Mouse (Mus musculus) spleen, adult 2 months (tissue): ENCODE measurements around the gene Gramd4. TPM values are rescaled to one million over a fixed set of nuclear protein-coding genes. Genes with fewer than 3 reads are reported as not detected.

Source experiments
- DNase-seq, 2 experiments: peaks; one replicate each; pipeline versions ENCODE4 v3.0.0 to v3.0.0-alpha.2; 2012 to 2021; ENCODE audit warnings: low spot score in 2 of 2, low read depth in 1 of 2
- H3K27ac ChIP-seq: fragments of 200-500 bp; 2 replicates; pipeline ENCODE4 v1.5.1; 2012; ENCODE audit warnings: low read length, inconsistent platforms; ENCODE audit not compliant: insufficient read depth
- H3K27me3 ChIP-seq: fragments of 200-500 bp; 2 replicates; pipeline ENCODE4 v1.6.1; 2012; ENCODE audit warnings: mild to moderate bottlenecking, moderate library complexity, low read length, inconsistent platforms; ENCODE audit not compliant: control insufficient read depth, insufficient read depth
- H3K36me3 ChIP-seq: fragments of 200-500 bp; 2 replicates; pipeline ENCODE4 v1.6.1; 2012; ENCODE audit warnings: mild to moderate bottlenecking, low read length, inconsistent platforms; ENCODE audit not compliant: control insufficient read depth, insufficient read depth
- H3K4me1 ChIP-seq: fragments of 200-500 bp; 2 replicates; pipeline ENCODE4 v1.6.1; 2011; ENCODE audit warnings: inconsistent platforms; ENCODE audit not compliant: control insufficient read depth, insufficient read depth, insufficient read length
- H3K4me3 ChIP-seq: fragments of 200-500 bp; 2 replicates; pipeline ENCODE4 v1.5.1; 2011; ENCODE audit warnings: mild to moderate bottlenecking, inconsistent platforms; ENCODE audit not compliant: insufficient read depth, insufficient read length; ENCODE audit errors: extremely low read depth
- CTCF ChIP-seq: fragments of 200-500 bp; IDR thresholded peaks from 2 replicates; pipeline ENCODE4 v1.5.1; 2011; ENCODE audit warnings: mild to moderate bottlenecking, inconsistent platforms; ENCODE audit not compliant: insufficient read depth, insufficient read length, insufficient replicate concordance; ENCODE audit errors: extremely low read depth
- POLR2A ChIP-seq: fragments of 200-500 bp; IDR thresholded peaks from 2 replicates; pipeline ENCODE4 v1.6.1; 2011; ENCODE audit warnings: low read depth, low read length, inconsistent platforms
- WGBS: fragments of 180-500 bp; shearing (Covaris S2); methylation state at CpG from one replicate; pipeline ENCODE4 v1.1.7; 2018; 5-methylcytosine and 5-hydroxymethylcytosine counted together
- polyA plus RNA-seq: library from polyadenylated mRNA; depleted of rRNA; stranded (reverse); fragments of >200 nt; gene quantifications from 2 replicates; pipeline ENCODE4 v1.2.3, GENCODE M21; 2012

The Gramd4 gene
- polyA plus RNA-seq, 1 experiment: 36.2 TPM

- H3K4me3 ChIP-seq: no peak overlapping the region
- 91% methylated on average over 7 of the region's 7 CpGs for WGBS
- no peaks in the 10 kb centered on the region for H3K4me1 ChIP-seq
- H3K27ac ChIP-seq: no peak overlapping the region
- no peaks in the 10 kb centered on the region for H3K27me3 ChIP-seq
- TF ChIP-seq CTCF: no peak
- TF ChIP-seq POLR2A: no peak
- no peak for DNase-seq
- peaks cover 70% of the 10 kb centered on the region for H3K36me3 ChIP-seq
Observed at GRCm38 (mm10) chr15:86145046-86145445, 87.6 kb downstream of the Gramd4 start.

- no peak for DNase-seq
- Histone ChIP-seq H3K4me1 (no peaks in the 10 kb centered on the region), H3K27ac (no peak overlapping the region), H3K27me3 (no peaks in the 10 kb centered on the region), H3K4me3 (no peak overlapping the region), H3K36me3 (peaks cover 68% of the 10 kb centered on the region)
- 92% methylated on average over 8 of the region's 8 CpGs for WGBS
- TF ChIP-seq CTCF (no peak), POLR2A (no peak)
Observed at GRCm38 (mm10) chr15:86146922-86147321, 89.4 kb downstream of the Gramd4 start.

- no peak overlapping the region for H3K27ac ChIP-seq
- H3K36me3 ChIP-seq: peaks cover 62% of the 10 kb centered on the region
- H3K4me1 ChIP-seq: no peaks in the 10 kb centered on the region
- 93% methylated on average over 4 of the region's 4 CpGs for WGBS
- H3K27me3 ChIP-seq: no peaks in the 10 kb centered on the region
- TF ChIP-seq POLR2A: no peak
- TF ChIP-seq CTCF: no peak
- DNase-seq: no peak
- no peak overlapping the region for H3K4me3 ChIP-seq
Observed at GRCm38 (mm10) chr15:86150593-86150992, 93.1 kb downstream of the Gramd4 start.

- Histone ChIP-seq H3K4me3 (no peak overlapping the region), H3K4me1 (no peaks in the 10 kb centered on the region), H3K36me3 (peaks cover 50% of the 10 kb centered on the region), H3K27ac (no peak overlapping the region), H3K27me3 (no peaks in the 10 kb centered on the region)
- no peak for DNase-seq
- 88% methylated on average over 12 of the region's 12 CpGs for WGBS
- TF ChIP-seq POLR2A (no peak), CTCF (no peak)
Observed at GRCm38 (mm10) chr15:86153481-86153960, 96.0 kb downstream of the Gramd4 start.

- H3K4me1 ChIP-seq: no peaks in the 10 kb centered on the region
- TF ChIP-seq POLR2A (no peak), CTCF (no peak)
- peaks cover 42% of the 10 kb centered on the region for H3K36me3 ChIP-seq
- no peak overlapping the region for H3K4me3 ChIP-seq
- H3K27ac ChIP-seq: no peak overlapping the region
- no peaks in the 10 kb centered on the region for H3K27me3 ChIP-seq
- DNase-seq: no peak
- WGBS: 87% methylated on average over 5 of the region's 5 CpGs
Observed at GRCm38 (mm10) chr15:86156492-86156891, 99.0 kb downstream of the Gramd4 start.

- no peaks in the 10 kb centered on the region for H3K27me3 ChIP-seq
- DNase-seq: no peak
- WGBS: 85% methylated on average over 16 of the region's 16 CpGs
- TF ChIP-seq POLR2A: no peak
- TF ChIP-seq CTCF: no peak
- H3K4me1 ChIP-seq: no peaks in the 10 kb centered on the region
- peaks cover 44% of the 10 kb centered on the region for H3K36me3 ChIP-seq
- no peak overlapping the region for H3K4me3 ChIP-seq
- H3K27ac ChIP-seq: no peak overlapping the region
Observed at GRCm38 (mm10) chr15:86159093-86159492, 101.6 kb downstream of the Gramd4 start.

GRCm38 (mm10) chr15:86159719-86160118 lies 102.2 kb downstream of the Gramd4 start:
- Histone ChIP-seq H3K4me1 (no peaks in the 10 kb centered on the region), H3K27ac (no peak overlapping the region), H3K36me3 (peaks cover 43% of the 10 kb centered on the region), H3K27me3 (no peaks in the 10 kb centered on the region), H3K4me3 (no peak overlapping the region)
- 90% methylated on average over 5 of the region's 5 CpGs for WGBS
- DNase-seq: no peak
- no peak for TF ChIP-seq POLR2A
- TF ChIP-seq CTCF: peak; percentile 28; the same call in 1 of the 2 replicates
